Mouse (Mus musculus): ENCODE data around the gene Scyl3. TPM values are rescaled to one million over a fixed set of nuclear protein-coding genes. Genes with fewer than 3 reads are reported as not detected.

Scyl3 gene
- 1 to 10 TPM; 4.3 to 5.9 TPM for total RNA-seq (2021)
- long read RNA-seq, experiment 1, full-length matches to known transcripts, result 2 of 3 reads
- long read RNA-seq, experiment 1, partial matches to known transcripts, result 0 of 3 reads
- long read RNA-seq, experiment 1, other reads (novel, unspliced or antisense), result 1 of 3 reads
- long read RNA-seq, experiment 2, full-length matches to known transcripts, result 4 of 11 reads
- long read RNA-seq, experiment 2, partial matches to known transcripts, result 1 of 11 reads
- long read RNA-seq, experiment 2, other reads (novel, unspliced or antisense), result 6 of 11 reads

DNA sequence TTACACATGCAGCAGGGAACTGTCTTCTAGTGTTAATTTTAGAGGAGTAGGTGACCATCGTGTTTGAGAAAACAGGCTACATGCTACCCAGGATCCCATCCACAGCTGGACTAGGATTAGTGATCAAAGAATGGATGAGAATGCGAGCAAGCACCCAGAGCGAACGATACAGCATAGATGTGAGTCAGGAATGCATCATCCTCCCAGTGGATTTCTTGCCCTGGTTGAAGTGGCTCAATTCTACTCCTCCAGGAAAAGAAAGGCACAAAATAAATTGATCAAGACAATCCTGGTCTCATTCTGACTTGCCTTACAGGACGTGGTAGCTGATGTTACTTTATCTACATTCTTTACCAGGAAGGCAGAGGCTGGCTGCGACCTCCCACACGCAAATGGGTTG lies at the start of gene Scyl3:
Gene Scyl3 (plus strand): TSS at position 255 of the 400 bp plus-strand sequence.
- TF ChIP-seq CTCF (IDR thresholded peaks at IDR 0.05), result no peak

DNA sequence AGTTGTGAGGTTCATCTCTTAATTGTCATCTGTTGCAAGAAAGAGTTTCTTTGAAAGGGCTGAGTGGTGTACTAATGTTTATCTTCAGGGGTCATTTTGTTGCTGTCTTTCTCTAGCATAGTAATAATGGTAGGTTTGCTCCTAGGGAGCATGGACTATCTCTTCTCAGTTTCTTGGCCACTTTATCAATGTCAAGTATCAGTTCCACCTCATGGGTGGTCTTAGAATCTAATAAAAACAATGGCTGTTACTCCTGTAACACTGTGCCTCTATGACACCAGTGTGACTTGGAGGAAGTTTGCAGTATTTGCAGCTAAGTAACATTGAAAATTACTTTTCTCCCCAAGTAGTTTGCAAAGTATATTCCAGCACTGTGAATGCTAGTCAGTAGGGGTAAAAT lies 39.3 kb upstream of the Scyl3 start:
- intact Hi-C loops (cut with DNase I), result no loop called here
- DNase-seq, result no peak
- H3K27ac ChIP-seq, result no peak overlapping the region
- TF ChIP-seq CTCF (IDR thresholded peaks at IDR 0.05), result no peak
- H3K4me3 ChIP-seq, result no peak overlapping the region

More for the DNA sequence above, at the start of gene Scyl3:
- DNase-seq, result no peak
- Histone ChIP-seq H3K4me3 (peak within 1 kb of the TSS; percentile 77), H3K27ac (peak within 1 kb of the TSS; percentile 94)
- intact Hi-C loops (cut with DNase I), result no loop called here

DNA sequence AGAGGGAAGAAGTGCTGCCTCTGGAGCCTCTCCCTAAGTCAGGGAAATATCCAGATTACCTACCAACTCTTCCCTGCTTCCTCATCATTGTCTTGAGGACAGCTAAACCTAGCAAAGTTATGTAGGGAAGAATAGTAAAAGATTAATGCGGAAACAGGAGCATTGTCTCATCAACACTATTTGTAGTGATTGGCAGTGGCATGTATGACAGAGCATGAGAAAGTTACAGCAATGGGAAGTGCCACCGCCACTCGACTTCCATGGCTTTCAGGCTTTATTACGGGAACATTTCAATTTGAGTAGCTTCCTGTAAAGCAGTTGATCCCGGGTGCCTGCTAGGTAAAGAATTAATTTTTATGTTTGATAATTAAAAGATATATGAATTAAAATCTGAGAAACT lies 35.6 kb upstream of the Scyl3 start:
- TF ChIP-seq CTCF (IDR thresholded peaks at IDR 0.05), result no peak
- intact Hi-C loops (cut with DNase I), result no loop called here
- peak overlapping the region; percentile 50 for H3K27ac ChIP-seq
- DNase-seq, result no peak
- H3K4me3 ChIP-seq, result no peak overlapping the region; the same call in 1 of the 2 replicates

DNA sequence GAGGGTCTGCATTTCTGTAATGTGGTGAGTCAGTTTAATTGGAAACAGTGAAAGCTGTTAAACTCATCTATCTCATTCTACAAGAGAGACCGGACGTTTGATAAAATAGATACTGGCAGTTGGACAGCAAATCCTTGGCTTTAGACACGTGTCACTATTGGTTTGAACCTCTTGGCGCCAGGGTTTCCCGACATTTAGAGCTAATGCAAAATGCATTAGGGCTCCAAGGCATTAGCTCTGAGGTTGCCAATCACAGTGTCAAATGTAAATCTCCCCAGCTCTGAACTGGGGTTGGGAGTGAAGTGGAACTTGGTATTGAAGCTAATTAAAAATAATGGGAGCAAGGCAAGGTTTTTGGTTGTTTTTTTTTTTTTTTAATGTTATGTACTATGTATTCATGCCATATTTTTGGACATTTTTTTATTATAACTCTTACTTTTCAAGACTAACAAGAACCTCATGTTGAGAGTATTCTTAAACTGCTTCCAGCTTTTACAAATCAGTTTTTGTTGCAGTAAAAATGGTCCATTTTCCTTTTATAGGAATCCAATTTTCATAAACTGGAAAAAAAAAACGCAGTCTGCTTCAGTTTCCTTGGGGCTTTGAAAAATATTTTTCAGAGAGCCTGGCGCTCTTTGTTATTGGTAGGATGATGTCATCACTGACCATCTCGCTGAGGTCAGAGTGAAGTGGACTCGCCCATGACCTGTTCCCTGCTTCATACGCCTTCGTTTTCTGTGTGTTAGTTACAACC lies 34.9 kb upstream of the Scyl3 start:
- DNase-seq, result no peak
- intact Hi-C loops (cut with DNase I), result no loop called here
- Histone ChIP-seq H3K27ac (peak overlapping the region; percentile 51), H3K4me3 (no peak overlapping the region; the same call in 1 of the 2 replicates)
- TF ChIP-seq CTCF (IDR thresholded peaks at IDR 0.05), result no peak

DNA sequence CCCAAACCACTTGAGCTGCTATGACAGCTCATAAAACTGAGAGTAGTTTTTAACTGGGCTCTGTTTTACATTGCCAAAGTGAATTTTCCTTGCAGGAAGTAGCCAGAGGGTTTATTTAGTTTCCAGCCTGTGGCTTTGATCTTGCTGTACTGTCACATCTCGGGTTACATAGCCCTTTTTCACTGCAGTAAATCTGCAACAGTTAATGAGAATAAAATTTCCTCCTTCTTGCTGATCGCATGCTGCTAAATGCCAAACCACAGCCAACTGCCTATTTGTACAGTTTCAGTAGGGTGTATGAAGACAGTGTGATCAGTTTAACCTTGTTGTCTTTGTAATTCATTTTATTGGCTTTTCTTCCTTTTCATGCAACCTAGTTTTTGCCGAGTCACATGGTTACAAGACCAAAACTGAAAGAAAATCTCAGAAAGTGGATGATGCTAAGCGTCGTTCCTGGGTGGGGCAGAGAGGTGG lies 30.6 kb upstream of the Scyl3 start:
- peak overlapping the region; percentile 62 for H3K27ac ChIP-seq
- no peak for TF ChIP-seq CTCF (IDR thresholded peaks at IDR 0.05)
- DNase-seq, result no peak
- intact Hi-C loops (cut with DNase I), result no loop called here
- peak overlapping the region; percentile 21 for H3K4me3 ChIP-seq

DNA sequence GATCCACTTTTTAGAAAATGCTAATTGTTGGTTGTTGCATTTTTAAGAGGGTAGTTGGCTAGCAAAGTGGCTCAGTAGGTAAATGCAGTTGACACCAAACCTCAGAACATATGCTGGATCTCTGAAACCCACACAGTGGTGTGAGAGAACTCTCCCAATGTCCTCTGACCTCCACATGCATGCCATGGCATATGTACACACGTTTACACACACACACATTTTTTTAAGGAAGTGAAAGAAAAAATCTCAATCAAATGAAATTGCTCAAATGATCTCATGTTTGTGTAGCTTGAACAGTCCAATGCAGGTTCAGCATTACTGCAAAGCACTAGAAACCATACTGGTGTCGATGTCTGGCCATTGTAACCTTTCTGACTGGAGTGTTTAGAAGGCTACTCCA lies 29.3 kb upstream of the Scyl3 start:
- Histone ChIP-seq H3K4me3 (no peak overlapping the region), H3K27ac (no peak overlapping the region)
- intact Hi-C loops (cut with DNase I), result no loop called here
- no peak for DNase-seq
- TF ChIP-seq CTCF (IDR thresholded peaks at IDR 0.05), result no peak

DNA sequence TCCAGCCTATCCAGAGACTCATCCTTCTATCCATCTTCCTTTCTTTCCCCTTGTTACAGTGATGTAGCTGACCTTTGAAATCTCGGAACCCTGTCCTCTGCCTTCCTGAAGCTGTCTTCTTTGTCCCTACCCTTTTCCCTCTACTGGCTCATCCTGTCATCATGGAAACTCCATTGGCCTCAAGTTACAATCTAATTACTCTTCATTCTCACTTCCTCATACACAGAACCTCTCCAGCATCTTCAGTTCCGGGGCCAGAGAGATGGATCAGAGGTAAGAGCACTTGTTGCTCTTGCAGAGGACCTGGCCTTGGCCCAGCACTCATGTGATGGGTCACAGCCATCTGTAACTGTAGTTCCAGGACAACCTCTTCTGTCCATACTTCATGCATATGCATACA lies 28.7 kb upstream of the Scyl3 start:
- DNase-seq, result no peak
- no peak overlapping the region for H3K4me3 ChIP-seq
- no peak for TF ChIP-seq CTCF (IDR thresholded peaks at IDR 0.05)
- no peak overlapping the region for H3K27ac ChIP-seq
- intact Hi-C loops (cut with DNase I), result loop anchor here (10.0 kb wide), 2 partner anchors 595 to 805 kb away; no protein-coding TSS in a partner anchor

DNA sequence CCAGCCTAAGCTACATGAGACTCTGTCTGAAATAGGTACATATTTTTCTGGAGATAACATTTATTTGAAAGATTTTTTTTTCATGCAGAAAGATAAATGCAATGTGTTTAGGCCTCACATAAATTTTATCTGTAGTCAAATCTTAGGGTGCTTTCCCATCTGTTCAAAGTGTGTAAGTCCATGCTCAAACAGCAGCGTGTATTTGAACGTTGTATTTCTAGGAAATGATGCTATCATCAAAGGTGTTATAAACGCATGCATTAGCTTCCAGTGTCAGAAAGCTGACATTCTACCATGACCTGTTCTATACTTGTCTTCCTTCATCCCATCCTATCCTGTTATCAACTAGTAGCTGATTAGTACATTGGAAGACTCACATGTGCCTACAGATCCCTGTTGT lies 25.5 kb upstream of the Scyl3 start:
- Histone ChIP-seq H3K27ac (no peak overlapping the region), H3K4me3 (no peak overlapping the region)
- TF ChIP-seq CTCF (IDR thresholded peaks at IDR 0.05), result no peak
- intact Hi-C loops (cut with DNase I), result loop anchor here (10.0 kb wide), 2 partner anchors 599 to 809 kb away; no protein-coding TSS in a partner anchor
- DNase-seq, result no peak

DNA sequence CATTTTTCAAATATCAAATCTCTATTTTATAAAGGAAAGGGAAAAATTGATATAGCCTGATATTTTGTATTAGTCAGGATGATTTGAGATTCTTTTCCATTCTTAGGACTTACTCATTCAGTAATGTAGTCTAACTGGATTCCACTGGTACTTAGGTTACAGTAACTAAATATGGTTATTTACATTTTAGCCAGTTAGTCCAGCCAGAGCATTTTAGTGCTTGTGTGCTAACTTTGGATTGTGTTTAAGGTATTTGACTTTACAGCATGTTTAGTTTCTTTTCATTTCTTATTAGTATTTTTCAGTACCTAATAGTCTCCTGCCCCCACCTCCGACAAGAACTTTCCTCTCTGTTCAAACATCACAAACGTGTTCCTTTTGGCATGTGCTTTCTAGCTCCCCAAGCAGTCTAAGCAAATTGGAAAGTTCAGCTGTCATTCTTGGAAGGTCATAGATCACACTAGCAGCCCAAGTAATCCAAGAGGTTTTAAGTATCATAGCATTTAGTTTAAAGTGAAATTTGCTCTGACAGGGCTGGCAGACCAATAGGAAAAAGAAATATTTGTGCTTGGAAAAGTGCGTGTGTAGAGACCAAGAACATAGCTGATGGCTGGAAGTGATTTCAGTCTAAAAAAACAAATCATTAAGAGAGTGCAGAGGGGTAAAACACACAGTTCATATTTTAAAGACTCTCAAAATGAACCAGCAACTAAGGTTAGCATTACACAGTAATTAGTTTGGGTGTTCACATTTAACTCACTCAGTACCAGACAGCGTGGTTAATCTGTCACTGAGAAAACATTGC lies 21.7 kb upstream of the Scyl3 start:
- DNase-seq, result no peak
- Histone ChIP-seq H3K4me3 (peak overlapping the region; percentile 22; the same call in 1 of the 2 replicates), H3K27ac (peak overlapping the region; percentile 67)
- intact Hi-C loops (cut with DNase I), result loop anchor here (10.0 kb wide), 2 partner anchors 602 to 812 kb away; no protein-coding TSS in a partner anchor
- no peak for TF ChIP-seq CTCF (IDR thresholded peaks at IDR 0.05)

DNA sequence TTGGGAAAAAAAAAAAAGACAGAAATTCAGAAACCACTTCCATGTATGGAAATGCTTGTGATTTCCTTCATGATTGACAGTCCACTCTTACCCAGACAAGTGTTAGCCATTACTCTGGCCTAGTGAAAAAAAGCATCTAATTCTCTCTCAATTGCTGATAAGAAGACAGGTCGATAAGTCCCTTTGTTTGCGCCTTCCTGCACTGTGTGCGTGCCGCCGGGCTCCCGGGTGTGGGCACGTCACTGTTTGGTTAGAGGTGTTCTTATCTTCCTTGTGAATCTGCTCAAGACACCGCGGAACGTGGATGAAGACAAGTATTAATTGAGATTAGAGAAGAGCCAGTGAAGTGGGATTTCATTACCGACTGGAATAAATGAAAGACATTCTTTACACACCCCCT lies 20.5 kb upstream of the Scyl3 start:
- intact Hi-C loops (cut with DNase I), result loop anchor here (10.0 kb wide), 2 partner anchors 604 to 814 kb away; no protein-coding TSS in a partner anchor
- no peak for TF ChIP-seq CTCF (IDR thresholded peaks at IDR 0.05)
- no peak for DNase-seq
- Histone ChIP-seq H3K27ac (no peak overlapping the region), H3K4me3 (no peak overlapping the region)

DNA sequence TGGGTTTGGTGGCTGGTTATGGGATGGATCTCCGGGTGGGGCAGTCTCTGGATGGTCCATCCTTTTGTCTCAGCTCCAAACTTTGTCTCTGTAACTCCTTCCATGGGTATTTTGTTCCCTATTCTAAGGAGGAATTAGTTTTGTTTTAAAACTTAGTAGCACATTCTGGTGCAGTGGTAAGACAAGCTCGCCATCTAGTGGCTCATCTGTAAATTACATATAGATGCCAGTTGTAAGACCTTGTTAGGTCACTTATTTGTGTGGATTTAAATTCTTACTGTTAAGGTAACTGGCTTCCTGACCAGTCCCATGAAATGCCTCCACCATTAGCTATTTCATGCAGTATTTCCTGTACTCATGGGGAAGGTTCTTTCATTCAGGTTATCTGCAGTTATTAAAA lies 18.6 kb upstream of the Scyl3 start:
- no peak overlapping the region for H3K27ac ChIP-seq
- no peak for DNase-seq
- no peak overlapping the region for H3K4me3 ChIP-seq
- intact Hi-C loops (cut with DNase I), result loop anchor here (1.0 to 2.0 kb wide), 2 partner anchors 76 to 762 kb away; no protein-coding TSS in a partner anchor
- peak; percentile 84 for TF ChIP-seq CTCF (IDR thresholded peaks at IDR 0.05)

DNA sequence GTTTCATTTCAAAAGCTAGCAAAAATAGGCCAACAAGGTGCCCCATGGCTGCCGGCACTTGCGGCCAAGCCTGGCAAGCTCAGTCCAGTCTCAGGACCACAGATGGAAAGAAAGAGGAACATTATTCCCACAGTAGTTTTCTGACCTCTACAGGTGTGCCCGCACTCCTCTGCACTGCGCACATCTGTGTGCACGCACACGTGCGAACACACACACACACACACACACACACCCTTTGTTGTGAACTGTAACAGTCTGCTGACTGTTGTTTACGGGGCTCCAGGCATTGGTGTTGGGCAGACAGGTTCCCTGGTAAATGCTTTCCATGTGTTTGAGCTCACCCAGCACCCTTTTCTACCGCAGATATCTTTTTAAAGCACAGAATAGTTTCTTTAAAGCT lies 18.1 kb upstream of the Scyl3 start:
- TF ChIP-seq CTCF (IDR thresholded peaks at IDR 0.05), result no peak
- DNase-seq, result no peak
- intact Hi-C loops (cut with DNase I), result loop anchor here (1.0 to 2.0 kb wide), 2 partner anchors 76 to 762 kb away; no protein-coding TSS in a partner anchor
- Histone ChIP-seq H3K4me3 (no peak overlapping the region), H3K27ac (no peak overlapping the region)

Data from gastrocnemius, adult 2 months (tissue).